Mouse (Mus musculus) kidney, adult 2 months (tissue): Measurements from ENCODE around the gene Mrpl20.

Experiments
- CTCF ChIP-seq: fragments of 200-500 bp; conservative IDR thresholded peaks from 2 replicates; pipeline ENCODE4 v1.5.1; 2011; ENCODE audit warnings: low read depth, mild to moderate bottlenecking, control low read depth, low read length, moderate library complexity, mixed read lengths; ENCODE audit not compliant: insufficient read depth, insufficient read length
- POLR2A ChIP-seq: fragments of 200-500 bp; IDR thresholded peaks from one replicate; pipeline ENCODE4 v1.6.1; 2011; ENCODE audit warnings: low read depth, low read length, control low read depth

DNA sequence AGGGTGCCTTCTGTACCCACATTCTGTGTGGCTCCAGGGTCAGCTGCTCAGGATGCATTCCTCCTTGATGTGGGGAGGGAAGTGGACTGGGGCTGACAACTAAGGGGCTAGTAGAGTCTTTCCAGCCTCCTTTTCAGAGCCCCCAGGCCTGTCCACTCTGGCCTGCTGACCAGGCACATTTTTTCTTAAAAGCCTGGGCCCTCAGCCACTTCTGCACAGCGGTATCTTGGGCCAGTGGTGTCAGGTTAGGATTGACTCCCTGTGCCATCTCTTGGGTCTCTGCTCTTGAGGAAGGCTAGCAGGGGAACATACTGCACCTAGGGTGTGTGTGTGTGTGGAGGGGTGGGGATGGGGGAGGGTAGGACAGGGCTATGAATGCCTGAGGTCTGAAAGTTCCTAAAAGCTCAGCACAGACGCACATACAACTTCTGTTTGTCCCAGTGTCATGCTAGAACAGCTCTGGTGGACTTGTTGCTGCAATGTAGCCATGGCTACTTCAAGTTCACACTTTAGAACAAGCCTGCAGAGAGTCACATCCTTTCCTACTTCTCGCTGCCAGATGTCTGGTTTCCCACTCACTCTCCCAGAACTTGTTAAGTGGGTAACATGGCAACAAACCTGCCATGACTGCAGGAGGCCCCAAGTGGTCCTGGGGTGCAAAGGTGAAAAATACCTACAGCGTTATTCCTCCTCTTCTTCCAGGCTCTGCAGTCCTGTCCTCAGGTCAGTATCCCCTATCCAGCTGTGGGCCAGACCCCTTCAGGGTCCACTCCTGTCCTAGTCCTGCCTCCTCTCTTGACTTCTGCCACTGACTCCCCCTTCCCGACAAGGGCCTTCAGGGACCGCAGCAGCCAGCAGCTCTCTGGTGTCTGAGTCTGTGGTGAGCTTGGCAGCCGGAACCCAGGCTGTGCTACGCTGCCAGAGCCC lies 37.7 kb downstream of the Mrpl20 start:
- no peak for TF ChIP-seq POLR2A
- TF ChIP-seq CTCF = no peak
